Mouse (Mus musculus) heart, embryonic 11.5 days (tissue): Measurements from ENCODE around the gene Sema4c. TPM values are rescaled to one million over a fixed set of nuclear protein-coding genes. Genes with fewer than 3 reads are reported as not detected.

Source experiments
- ATAC-seq: fragments of 200-750 bp; cut with Nextera tagmentation; replicated peaks from 2 replicates; pipeline ENCODE4 v1.8.0; 2017; ENCODE audit warnings: moderate library complexity; ENCODE audit not compliant: insufficient number of reproducible peaks, low FRiP score, low TSS enrichment
- H3K27ac ChIP-seq: fragments of 300-500 bp; sonication (generic); 2 replicates; pipeline ENCODE4 v1.5.1; 2014; ENCODE audit warnings: mild to moderate bottlenecking, low read depth, low read length
- H3K27me3 ChIP-seq: fragments of 300-500 bp; sonication (generic); 2 replicates; pipeline ENCODE4 v1.6.1; 2014; ENCODE audit warnings: mild to moderate bottlenecking, low read length, mixed read lengths; ENCODE audit not compliant: control insufficient read depth, insufficient read depth
- H3K36me3 ChIP-seq: fragments of 300-500 bp; sonication (generic); 2 replicates; pipeline ENCODE4 v1.6.1; 2014; ENCODE audit warnings: mild to moderate bottlenecking, low read length, moderate library complexity, mixed read lengths; ENCODE audit not compliant: control insufficient read depth, insufficient read depth
- H3K4me1 ChIP-seq: fragments of 300-500 bp; sonication (generic); 2 replicates; pipeline ENCODE4 v1.6.1; 2014; ENCODE audit warnings: low read length; ENCODE audit not compliant: control insufficient read depth, insufficient read depth
- H3K4me2 ChIP-seq: fragments of 300-500 bp; sonication (generic); 2 replicates; pipeline ENCODE4 v1.6.1; 2014; ENCODE audit warnings: mild to moderate bottlenecking, moderate library complexity
- H3K4me3 ChIP-seq: fragments of 300-500 bp; sonication (generic); 2 replicates; pipeline ENCODE4 v1.5.1; 2014; ENCODE audit warnings: low read depth, low read length
- H3K9ac ChIP-seq: fragments of 300-500 bp; sonication (generic); 2 replicates; pipeline ENCODE4 v1.6.1; 2014; ENCODE audit warnings: mild to moderate bottlenecking, low read depth, low read length, moderate library complexity
- H3K9me3 ChIP-seq: fragments of 300-500 bp; sonication (generic); replicated peaks from 2 replicates; pipeline ENCODE4 v1.6.1; 2016; ENCODE audit warnings: low read length; ENCODE audit not compliant: control insufficient read depth
- WGBS: fragments of 180-500 bp; shearing (Covaris S2); extraction: QIAGEN DNeasy Blood & Tissue Kit; methylation state at CpG from one replicate; pipeline ENCODE4 v1.1.7; 2014; ENCODE audit not compliant: insufficient replicate concordance; 5-methylcytosine and 5-hydroxymethylcytosine counted together
- polyA plus RNA-seq: library from polyadenylated mRNA; unstranded; fragments of >200 nt; fragmentation: Nextera tagmentation; extraction: Ambion mirVana; gene quantifications from 2 replicates; pipeline ENCODE4 v1.2.1, GENCODE M21; 2014

Gene Sema4c
- polyA plus RNA-seq, 1 experiment from 2014 or later, result 2.1 TPM

GRCm38 (mm10) chr1:36566425-36566824 lies 8.3 kb upstream of the Sema4c start:
- Histone ChIP-seq H3K4me3 (no peak overlapping the region), H3K4me1 (peaks cover 53% of the 10 kb centered on the region), H3K4me2 (no peak overlapping the region), H3K9me3 (no peaks in the 10 kb centered on the region), H3K27ac (no peak overlapping the region), H3K36me3 (no peaks in the 10 kb centered on the region), H3K27me3 (no peaks in the 10 kb centered on the region), H3K9ac (0 out of 2 replicates have a peak overlapping the region, but pooled peaks have one; percentile 34)
- no peak for ATAC-seq
- 16% methylated on average over 2 of the region's 2 CpGs for WGBS

GRCm38 (mm10) chr1:36564101-36564500 lies 6.0 kb upstream of the Sema4c start:
- no peak overlapping the region for H3K27ac ChIP-seq
- H3K4me1 ChIP-seq, result peaks cover 54% of the 10 kb centered on the region
- no peak for ATAC-seq
- H3K9me3 ChIP-seq, result no peaks in the 10 kb centered on the region
- no peak overlapping the region for H3K4me3 ChIP-seq
- 56% methylated on average over 6 of the region's 6 CpGs for WGBS
- no peak overlapping the region for H3K9ac ChIP-seq
- no peaks in the 10 kb centered on the region for H3K27me3 ChIP-seq
- no peak overlapping the region for H3K4me2 ChIP-seq
- no peaks in the 10 kb centered on the region for H3K36me3 ChIP-seq

DNA sequence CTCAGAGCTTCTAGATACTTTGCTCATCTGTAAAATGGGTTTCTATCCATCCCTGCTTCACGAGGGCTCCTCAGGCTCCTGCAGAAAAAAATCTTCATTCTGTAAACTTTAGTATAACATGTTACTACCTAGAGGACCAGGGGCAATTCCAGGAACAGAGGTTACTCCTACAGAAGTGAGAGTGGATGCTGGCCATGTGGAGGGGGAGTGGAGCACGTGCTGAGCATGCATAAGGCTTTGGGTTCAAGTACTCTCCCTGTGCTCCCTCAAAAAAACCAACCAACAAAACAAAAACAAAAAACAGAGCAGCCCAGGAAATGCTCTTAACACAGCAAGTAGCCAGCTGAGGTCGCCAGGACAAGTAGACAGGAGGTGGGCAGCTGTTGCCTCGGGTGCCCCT lies 5.5 kb upstream of the Sema4c start:
- Histone ChIP-seq H3K36me3 (no peaks in the 10 kb centered on the region), H3K27me3 (no peaks in the 10 kb centered on the region), H3K4me3 (no peak overlapping the region), H3K9me3 (no peaks in the 10 kb centered on the region), H3K9ac (no peak overlapping the region), H3K27ac (no peak overlapping the region), H3K4me1 (peaks cover 59% of the 10 kb centered on the region), H3K4me2 (no peak overlapping the region)
- 74% methylated on average over 4 of the region's 4 CpGs for WGBS
- ATAC-seq, result no peak

DNA sequence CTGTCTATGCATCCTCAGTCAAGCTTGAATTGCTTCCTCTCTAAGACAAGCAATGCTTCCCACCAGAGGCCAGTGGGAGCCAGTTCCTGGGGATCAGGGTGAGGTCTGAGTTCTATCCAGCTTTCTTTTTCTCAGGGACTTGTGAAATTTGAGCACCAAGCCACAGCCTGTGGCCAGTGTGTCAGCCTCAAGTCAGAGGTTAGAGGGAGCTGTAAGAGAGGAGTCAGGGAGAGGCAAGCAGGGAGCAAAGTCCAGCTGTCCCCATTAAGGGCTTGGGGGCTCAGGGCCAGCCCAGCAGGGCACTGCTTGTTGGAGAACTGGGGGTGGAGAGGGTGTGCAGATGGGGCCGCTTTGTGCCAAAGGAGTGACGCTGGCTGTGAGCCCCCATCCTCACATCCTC lies 5.0 kb upstream of the Sema4c start:
- H3K27ac ChIP-seq, result no peak overlapping the region
- H3K36me3 ChIP-seq, result no peaks in the 10 kb centered on the region
- no peaks in the 10 kb centered on the region for H3K9me3 ChIP-seq
- WGBS, result 87% methylated on average over 2 of the region's 2 CpGs
- H3K9ac ChIP-seq, result no peak overlapping the region
- H3K4me1 ChIP-seq, result peaks cover 59% of the 10 kb centered on the region
- no peak overlapping the region for H3K4me2 ChIP-seq
- ATAC-seq, result no peak
- no peaks in the 10 kb centered on the region for H3K27me3 ChIP-seq
- H3K4me3 ChIP-seq, result no peak overlapping the region

GRCm38 (mm10) chr1:36562388-36562787 lies 4.2 kb upstream of the Sema4c start:
- H3K9ac ChIP-seq, result no peak overlapping the region
- H3K4me1 ChIP-seq, result peaks cover 57% of the 10 kb centered on the region
- 52% methylated on average over 4 of the region's 4 CpGs for WGBS
- H3K4me2 ChIP-seq, result no peak overlapping the region
- no peak overlapping the region for H3K4me3 ChIP-seq
- no peak for ATAC-seq
- H3K9me3 ChIP-seq, result no peaks in the 10 kb centered on the region
- H3K36me3 ChIP-seq, result no peaks in the 10 kb centered on the region
- no peak overlapping the region for H3K27ac ChIP-seq
- H3K27me3 ChIP-seq, result no peaks in the 10 kb centered on the region

DNA sequence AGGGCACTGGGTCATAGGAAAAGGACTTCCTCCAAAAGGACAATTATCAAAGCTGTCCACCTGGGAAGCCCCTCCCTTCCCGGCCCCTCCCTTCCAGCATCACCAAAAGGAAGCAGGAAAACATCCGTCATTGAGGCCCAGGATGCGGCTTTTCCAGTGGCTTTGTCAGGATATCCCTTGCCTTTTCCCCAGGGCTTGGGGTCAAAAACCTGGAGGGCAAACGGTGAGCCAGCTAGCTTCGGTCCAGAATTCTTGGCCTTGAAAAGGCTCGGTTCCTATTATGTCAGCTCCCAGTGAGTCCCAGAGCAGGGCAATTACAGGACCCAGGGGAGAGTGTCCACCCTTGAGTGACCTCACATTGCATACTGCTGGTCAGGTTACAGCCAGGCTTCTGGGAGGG lies 2.8 kb upstream of the Sema4c start:
- Histone ChIP-seq H3K4me2 (no peak overlapping the region), H3K4me3 (no peak overlapping the region), H3K27ac (no peak overlapping the region), H3K36me3 (no peaks in the 10 kb centered on the region), H3K9me3 (no peaks in the 10 kb centered on the region), H3K4me1 (peaks cover 48% of the 10 kb centered on the region), H3K27me3 (no peaks in the 10 kb centered on the region), H3K9ac (no peak overlapping the region)
- 58% methylated on average over 6 of the region's 6 CpGs for WGBS
- ATAC-seq, result no peak

- Histone ChIP-seq H3K36me3 (peaks cover 3% of the 10 kb centered on the region; the same call in 1 of the 2 replicates), H3K27me3 (no peaks in the 10 kb centered on the region), H3K9ac (no peak overlapping the region), H3K9me3 (no peaks in the 10 kb centered on the region), H3K4me3 (no peak overlapping the region), H3K27ac (no peak overlapping the region), H3K4me1 (peaks cover 58% of the 10 kb centered on the region), H3K4me2 (no peak overlapping the region)
- 42% methylated on average over 5 of the region's 5 CpGs for WGBS
- no peak for ATAC-seq
Measured at GRCm38 (mm10) chr1:36559888-36560287, 1.7 kb upstream of the Sema4c start.

DNA sequence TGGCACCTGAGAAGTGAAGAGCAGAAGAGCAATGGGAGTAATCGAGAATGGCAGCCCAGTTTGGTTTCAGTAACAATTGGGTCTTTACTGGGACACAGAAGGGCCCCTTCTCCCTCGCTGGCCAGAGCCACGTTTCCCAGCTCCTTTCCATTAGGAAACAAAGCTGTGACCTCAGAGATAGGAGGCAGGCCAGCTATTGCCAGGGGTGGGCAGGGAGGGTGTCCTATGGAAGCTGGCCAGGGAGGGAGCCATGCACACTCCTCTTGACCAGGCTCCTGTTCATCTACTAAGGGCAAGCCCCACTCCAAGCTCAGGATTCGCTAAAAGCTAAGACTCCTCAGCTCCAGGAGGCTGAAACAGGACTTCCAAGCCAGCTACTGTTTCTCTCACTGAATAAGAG lies 1.1 kb upstream of the Sema4c start:
- H3K4me2 ChIP-seq, result peak overlapping the region; percentile 93
- H3K27ac ChIP-seq, result peak overlapping the region; percentile 99; the same call in 1 of the 2 replicates
- peaks cover 9% of the 10 kb centered on the region for H3K36me3 ChIP-seq
- no peaks in the 10 kb centered on the region for H3K27me3 ChIP-seq
- peak overlapping the region; percentile 85 for H3K4me3 ChIP-seq
- 6% methylated on average over 4 of the region's 4 CpGs for WGBS
- peaks cover 56% of the 10 kb centered on the region for H3K4me1 ChIP-seq
- no peaks in the 10 kb centered on the region for H3K9me3 ChIP-seq
- peak overlapping the region; percentile 98 for H3K9ac ChIP-seq
- no peak for ATAC-seq

GRCm38 (mm10) chr1:36557457-36558011 lies 615 bp downstream of the Sema4c start:
- Histone ChIP-seq H3K9ac (peak overlapping the region; percentile 98), H3K36me3 (peaks cover 25% of the 10 kb centered on the region), H3K9me3 (no peaks in the 10 kb centered on the region), H3K4me2 (peak overlapping the region; percentile 93), H3K4me3 (peak overlapping the region; percentile 85), H3K4me1 (peaks cover 44% of the 10 kb centered on the region), H3K27ac (peak overlapping the region; percentile 99), H3K27me3 (no peaks in the 10 kb centered on the region)
- peak; percentile 69 for ATAC-seq
- WGBS, result under 1% methylated on average over 46 of the region's 48 CpGs
